Mouse (Mus musculus) urinary bladder, postnatal 25 days (tissue): ENCODE data around the gene Cend1.

Experiments used
- DNase-seq: peaks from one replicate; pipeline ENCODE4 v3.0.0; 2022; ENCODE audit warnings: low spot score

The Cend1 gene

GRCm38 (mm10) chr7:141429310-141429709 is at the start of gene Cend1:
Gene Cend1, minus strand, starts transcription at chr7:141429491.
- no peak for DNase-seq

GRCm38 (mm10) chr7:141478270-141478748 is 49.0 kb upstream of the Cend1 start:
- DNase-seq, result no peak

GRCm38 (mm10) chr7:141477578-141478269 is 48.4 kb upstream of the Cend1 start:
- DNase-seq, result no peak

- DNase-seq, result peak; percentile 23
These were observed 47.7 kb upstream of the Cend1 start for GRCm38 (mm10) chr7:141476981-141477370.

- peak; percentile 83 for DNase-seq
These were observed 47.1 kb upstream of the Cend1 start for GRCm38 (mm10) chr7:141476226-141476980.

GRCm38 (mm10) chr7:141475805-141476158 is 46.5 kb upstream of the Cend1 start:
- DNase-seq, result no peak

GRCm38 (mm10) chr7:141475011-141475804 is 45.9 kb upstream of the Cend1 start, which contains the start of the genes Polr2l and Tspan4:
Gene Polr2l, minus strand, starts transcription at chr7:141475132.
Gene Tspan4, plus strand, starts transcription at chr7:141475240.
- DNase-seq, result peak; percentile 82

GRCm38 (mm10) chr7:141474160-141474559 is 44.9 kb upstream of the Cend1 start:
- no peak for DNase-seq

- DNase-seq, result no peak
These were observed 43.5 kb upstream of the Cend1 start for GRCm38 (mm10) chr7:141472763-141473162.

- no peak for DNase-seq
These were observed 42.9 kb upstream of the Cend1 start for GRCm38 (mm10) chr7:141472226-141472625.

- no peak for DNase-seq
These were observed 41.9 kb upstream of the Cend1 start for GRCm38 (mm10) chr7:141471236-141471635.

- DNase-seq, result no peak
These were observed 41.3 kb upstream of the Cend1 start for GRCm38 (mm10) chr7:141470637-141470944.

GRCm38 (mm10) chr7:141469901-141470636 is 40.8 kb upstream of the Cend1 start:
- DNase-seq, result no peak

- DNase-seq, result no peak
These were observed 40.1 kb upstream of the Cend1 start for GRCm38 (mm10) chr7:141469352-141469751.

GRCm38 (mm10) chr7:141468522-141469211 is 39.4 kb upstream of the Cend1 start:
- peak; percentile 56 for DNase-seq

- DNase-seq, result no peak
These were observed 38.9 kb upstream of the Cend1 start for GRCm38 (mm10) chr7:141468164-141468521.

GRCm38 (mm10) chr7:141467230-141468030 is 38.1 kb upstream of the Cend1 start, which contains the start of gene Cd151:
Gene Cd151, plus strand, starts transcription at chr7:141467392.
- DNase-seq, result peak; percentile 90

GRCm38 (mm10) chr7:141466607-141467148 is 37.4 kb upstream of the Cend1 start:
- DNase-seq, result no peak

GRCm38 (mm10) chr7:141466045-141466394 is 36.7 kb upstream of the Cend1 start:
- DNase-seq, result no peak

GRCm38 (mm10) chr7:141465388-141466044 is 36.2 kb upstream of the Cend1 start:
- DNase-seq, result no peak
